Mouse (Mus musculus) forebrain, embryonic 16.5 days (tissue): Measurements from ENCODE around the gene Rdh16f1. TPM values are rescaled to one million over a fixed set of nuclear protein-coding genes. Genes with fewer than 3 reads are reported as not detected.
"Not testable (repeated sequence)": the region's sequence is repeated elsewhere in the genome, so short reads cannot be mapped to it uniquely, and the experiment has no call there.

Experiments used
- ATAC-seq: fragments of 200-750 bp; cut with Nextera tagmentation; 2 replicates; pipeline ENCODE4 v1.8.0; 2017; ENCODE audit warnings: mild to moderate bottlenecking, moderate library complexity
- H3K27ac ChIP-seq: fragments of 300-500 bp; sonication (generic); 2 replicates; pipeline ENCODE4 v1.5.1; 2014; ENCODE audit warnings: low read length, control low read depth
- H3K27me3 ChIP-seq: fragments of 300-500 bp; sonication (generic); replicated peaks from 2 replicates; pipeline ENCODE4 v1.6.1; 2014; ENCODE audit warnings: low read length; ENCODE audit not compliant: control insufficient read depth, insufficient read depth
- H3K36me3 ChIP-seq: fragments of 300-500 bp; sonication (generic); 2 replicates; pipeline ENCODE4 v1.6.1; 2014; ENCODE audit not compliant: control insufficient read depth, insufficient read depth
- H3K4me1 ChIP-seq: fragments of 300-500 bp; sonication (generic); replicated peaks from 2 replicates; pipeline ENCODE4 v1.6.1; 2014; ENCODE audit warnings: low read length; ENCODE audit not compliant: control insufficient read depth, insufficient read depth
- H3K4me2 ChIP-seq: fragments of 300-500 bp; sonication (generic); 2 replicates; pipeline ENCODE4 v1.6.1; 2014; ENCODE audit warnings: mild to moderate bottlenecking, low read length, control low read depth
- H3K4me3 ChIP-seq: fragments of 300-500 bp; sonication (generic); replicated peaks from 2 replicates; pipeline ENCODE4 v1.5.1; 2014; ENCODE audit warnings: mild to moderate bottlenecking, low read length, control low read depth
- H3K9ac ChIP-seq: fragments of 300-500 bp; sonication (generic); replicated peaks from 2 replicates; pipeline ENCODE4 v1.6.1; 2014; ENCODE audit warnings: low read depth, low read length, control low read depth
- H3K9me3 ChIP-seq: fragments of 300-500 bp; sonication (generic); 2 replicates; pipeline ENCODE4 v1.6.1; 2016; ENCODE audit warnings: low read length; ENCODE audit not compliant: control insufficient read depth
- WGBS: fragments of 180-500 bp; shearing (Covaris S2); extraction: QIAGEN DNeasy Blood & Tissue Kit; methylation state at CpG from one replicate; pipeline ENCODE4 v1.1.7; 2014; 5-methylcytosine and 5-hydroxymethylcytosine counted together
- polyA plus RNA-seq: library from polyadenylated mRNA; unstranded; fragments of >200 nt; fragmentation: Nextera tagmentation; extraction: Ambion mirVana; gene quantifications from 2 replicates; pipeline ENCODE4 v1.2.1, GENCODE M21; 2015

The Rdh16f1 gene
- polyA plus RNA-seq, 1 experiment from 2014 or later, result not detected

DNA sequence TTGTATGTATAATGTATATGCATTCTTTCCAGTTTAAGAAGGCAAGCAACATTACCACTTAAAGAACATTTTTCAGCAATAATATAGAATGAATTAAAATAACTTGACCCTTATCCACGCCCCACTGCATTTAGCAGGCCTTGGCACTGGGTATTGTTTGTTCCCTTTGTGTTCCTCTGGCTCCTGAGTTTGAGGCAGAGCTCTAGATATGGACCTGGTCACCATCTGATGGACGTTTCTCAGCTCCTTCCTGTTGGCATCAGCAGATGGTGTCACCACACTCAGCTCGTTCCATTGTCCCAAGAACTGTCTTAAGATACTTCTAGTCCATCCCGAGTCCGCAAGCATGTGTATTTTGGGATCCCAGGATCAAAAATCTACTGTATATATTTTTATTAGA is 42.6 kb downstream of the Rdh16f1 start:
- Histone ChIP-seq H3K9me3 (no peaks in the 10 kb centered on the region), H3K27me3 (no peaks in the 10 kb centered on the region), H3K27ac (no peak overlapping the region), H3K36me3 (no peaks in the 10 kb centered on the region), H3K9ac (no peak overlapping the region), H3K4me1 (no peaks in the 10 kb centered on the region), H3K4me2 (no peak overlapping the region), H3K4me3 (no peak overlapping the region)
- 80% methylated on average over 5 of the region's 5 CpGs for WGBS
- no peak for ATAC-seq

DNA sequence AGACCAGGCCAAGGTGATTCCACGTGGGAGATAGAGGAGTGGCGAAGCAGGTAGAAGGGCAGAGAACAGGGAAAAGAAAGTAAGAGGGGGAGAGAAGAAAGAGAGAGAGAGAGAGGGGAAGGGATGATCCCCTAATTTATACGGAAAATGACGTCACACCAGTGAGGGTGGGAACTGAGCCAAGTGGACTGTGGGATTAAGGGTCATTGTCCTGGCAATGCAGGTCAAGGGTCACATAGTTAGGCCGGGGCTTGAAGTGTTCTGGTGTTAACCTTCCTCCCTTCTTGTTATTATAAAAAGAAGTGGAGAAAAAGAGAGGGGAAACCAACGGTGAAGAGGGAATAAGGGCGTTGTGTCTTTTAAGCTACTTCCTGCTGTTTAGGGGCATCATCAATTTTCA is 44.8 kb downstream of the Rdh16f1 start:
- no peak for ATAC-seq
- WGBS, result 69% methylated on average over 7 of the region's 7 CpGs
- Histone ChIP-seq H3K36me3 (no peaks in the 10 kb centered on the region), H3K9ac (no peak overlapping the region), H3K27me3 (no peaks in the 10 kb centered on the region), H3K4me2 (no peak overlapping the region), H3K27ac (no peak overlapping the region), H3K4me1 (no peaks in the 10 kb centered on the region), H3K4me3 (no peak overlapping the region), H3K9me3 (no peaks in the 10 kb centered on the region)

- Histone ChIP-seq H3K4me1 (no peaks in the 10 kb centered on the region), H3K4me3 (no peak overlapping the region), H3K9ac (no peak overlapping the region), H3K27ac (no peak overlapping the region), H3K4me2 (no peak overlapping the region), H3K36me3 (no peaks in the 10 kb centered on the region), H3K27me3 (no peaks in the 10 kb centered on the region), H3K9me3 (no peaks in the 10 kb centered on the region)
- no peak for ATAC-seq
These were observed 56.3 kb downstream of the Rdh16f1 start for GRCm38 (mm10) chr10:127815888-127816287.

DNA sequence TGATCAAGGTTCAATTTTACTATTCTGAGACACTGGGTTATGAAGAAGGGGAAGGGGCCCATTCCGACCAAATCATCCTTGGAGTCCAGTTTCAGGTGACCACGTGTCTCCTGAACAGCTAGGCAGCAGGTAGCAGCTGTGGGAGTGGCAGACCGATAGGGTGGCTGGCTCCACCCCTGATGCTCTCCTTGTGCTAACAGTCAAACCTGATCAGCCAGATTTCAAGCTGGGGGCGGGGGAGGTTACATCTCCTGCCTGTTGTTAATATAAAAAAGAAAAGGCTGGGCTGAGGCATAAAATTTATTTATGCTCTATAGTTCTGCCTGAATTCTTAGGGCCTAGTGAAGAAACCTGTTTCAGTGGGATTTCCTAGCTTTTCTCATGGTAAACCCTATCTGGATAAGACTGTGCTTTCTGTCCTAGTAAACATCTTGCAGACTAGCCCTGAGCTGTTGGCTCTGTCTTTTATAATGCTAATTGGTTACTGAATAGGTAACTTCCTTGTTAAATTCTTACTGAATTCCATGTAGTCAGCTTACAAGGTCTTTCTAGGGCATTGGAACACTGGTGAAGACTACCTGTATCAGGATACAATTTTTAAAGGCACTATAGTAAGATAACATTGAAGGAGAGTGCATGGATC is 57.8 kb downstream of the Rdh16f1 start:
- not testable (repeated sequence) for H3K9me3 ChIP-seq, H3K4me1 ChIP-seq, H3K36me3 ChIP-seq, H3K27me3 ChIP-seq, ATAC-seq, H3K27ac ChIP-seq, H3K4me3 ChIP-seq, H3K4me2 ChIP-seq, H3K9ac ChIP-seq
- 82% methylated on average over 4 of the region's 4 CpGs for WGBS

DNA sequence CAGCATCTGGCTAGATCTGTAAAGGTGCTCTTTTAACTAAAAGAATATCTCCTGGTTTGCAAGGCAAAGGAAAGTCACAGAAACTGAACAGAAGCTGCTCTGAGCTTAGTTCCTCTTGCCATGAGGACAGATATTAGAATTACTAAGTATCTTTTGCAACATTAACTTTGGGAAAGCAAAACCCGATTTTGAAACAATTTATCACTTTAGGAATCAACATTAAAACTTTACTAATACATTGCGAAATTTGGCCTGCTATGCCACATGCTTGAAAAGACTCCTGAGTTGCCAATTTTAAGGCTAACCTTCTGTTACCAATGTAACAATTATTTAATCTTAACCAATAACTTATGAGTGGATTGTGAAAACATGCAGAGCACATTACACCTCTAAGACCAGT is 62.2 kb downstream of the Rdh16f1 start:
- H3K4me3 ChIP-seq, H3K27me3 ChIP-seq, H3K27ac ChIP-seq, H3K9me3 ChIP-seq, H3K4me2 ChIP-seq, H3K9ac ChIP-seq, ATAC-seq, H3K36me3 ChIP-seq, H3K4me1 ChIP-seq: not testable (repeated sequence)
- 92% methylated on average over 2 of the region's 2 CpGs for WGBS

DNA sequence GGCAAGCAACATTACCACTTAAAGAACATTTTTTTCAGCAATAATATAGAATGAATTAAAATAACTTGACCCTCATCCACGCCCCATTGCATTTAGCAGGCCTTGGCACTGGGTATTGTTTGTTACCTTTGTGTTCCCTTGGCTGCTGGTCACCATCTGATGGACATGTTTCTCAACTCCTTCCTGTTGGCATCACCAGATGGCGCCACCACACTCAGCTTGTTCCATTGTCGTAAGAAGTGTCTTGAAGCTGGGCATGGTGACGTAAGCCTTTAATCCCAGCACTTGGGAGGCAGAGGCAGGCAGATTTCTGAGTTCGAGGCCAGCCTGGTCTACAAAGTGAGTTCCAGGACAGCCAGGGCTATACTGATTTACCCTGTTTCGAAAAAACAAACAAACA is 65.8 kb downstream of the Rdh16f1 start:
- no peak for ATAC-seq
- WGBS, result 81% methylated on average over 6 of the region's 6 CpGs

DNA sequence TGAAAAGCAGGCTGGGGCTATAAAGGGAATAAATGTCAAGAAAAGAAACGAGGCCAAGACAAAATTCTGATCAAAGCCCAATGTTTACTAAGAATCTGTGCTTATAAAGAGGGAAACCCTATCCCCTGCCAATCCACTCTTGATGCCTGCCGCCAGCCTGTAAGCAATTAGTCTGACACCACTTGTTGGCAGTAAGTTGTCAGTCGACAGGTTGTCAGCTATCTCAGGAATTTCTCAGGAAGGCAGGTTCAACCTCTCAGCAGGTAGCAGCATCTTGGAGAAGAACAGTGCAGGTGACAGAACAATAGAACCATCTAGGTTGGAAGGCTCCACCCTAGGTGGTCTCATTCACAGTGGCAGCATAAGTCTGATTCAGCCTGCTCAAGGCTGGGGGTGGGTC is 69.5 kb downstream of the Rdh16f1 start:
- no peak overlapping the region for H3K27ac ChIP-seq
- peak; percentile 49 for ATAC-seq
- 41% methylated on average over 3 of the region's 3 CpGs for WGBS
- H3K9me3 ChIP-seq, result no peaks in the 10 kb centered on the region
- H3K4me1 ChIP-seq, result no peaks in the 10 kb centered on the region
- no peak overlapping the region for H3K9ac ChIP-seq
- H3K36me3 ChIP-seq, result no peaks in the 10 kb centered on the region
- no peaks in the 10 kb centered on the region for H3K27me3 ChIP-seq
- no peak overlapping the region for H3K4me2 ChIP-seq
- H3K4me3 ChIP-seq, result no peak overlapping the region

More for the DNA sequence above, 65.8 kb downstream of the Rdh16f1 start:
- Histone ChIP-seq H3K27ac (no peak overlapping the region), H3K27me3 (no peaks in the 10 kb centered on the region), H3K4me2 (no peak overlapping the region), H3K9ac (no peak overlapping the region), H3K9me3 (no peaks in the 10 kb centered on the region), H3K4me3 (no peak overlapping the region), H3K36me3 (no peaks in the 10 kb centered on the region), H3K4me1 (no peaks in the 10 kb centered on the region)

DNA sequence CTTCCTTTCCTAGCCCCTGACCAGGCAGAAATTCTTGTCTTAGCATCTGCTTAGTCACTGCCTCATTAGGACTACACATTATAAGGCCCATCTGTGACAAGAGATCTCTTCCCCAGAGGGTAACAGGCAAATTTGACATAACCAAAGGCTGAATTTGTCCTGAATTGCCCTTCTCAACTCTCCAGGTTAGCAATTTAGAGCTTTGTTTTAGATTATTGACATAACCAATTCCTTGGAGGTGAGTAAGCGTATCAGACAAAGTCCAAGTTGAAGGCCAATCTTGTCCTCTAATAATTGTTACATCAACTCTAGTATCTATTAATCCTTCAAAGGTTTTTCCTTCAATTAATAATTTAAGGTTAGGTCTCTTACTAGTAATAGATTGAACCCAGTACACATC is 74.6 kb downstream of the Rdh16f1 start:
- H3K27ac ChIP-seq, H3K4me1 ChIP-seq, ATAC-seq, H3K36me3 ChIP-seq, H3K4me3 ChIP-seq, H3K9me3 ChIP-seq, H3K4me2 ChIP-seq, H3K9ac ChIP-seq, H3K27me3 ChIP-seq: not testable (repeated sequence)
- WGBS, result 98% methylated on average over 1 of the region's 1 CpGs

GRCm38 (mm10) chr10:127835292-127835691 is 75.7 kb downstream of the Rdh16f1 start:
- Histone ChIP-seq H3K4me3 (no peak overlapping the region), H3K27ac (no peak overlapping the region), H3K4me2 (no peak overlapping the region), H3K9me3 (no peaks in the 10 kb centered on the region), H3K4me1 (no peaks in the 10 kb centered on the region), H3K27me3 (no peaks in the 10 kb centered on the region), H3K9ac (no peak overlapping the region), H3K36me3 (no peaks in the 10 kb centered on the region)
- ATAC-seq, result no peak
- WGBS, result 86% methylated on average over 5 of the region's 5 CpGs

DNA sequence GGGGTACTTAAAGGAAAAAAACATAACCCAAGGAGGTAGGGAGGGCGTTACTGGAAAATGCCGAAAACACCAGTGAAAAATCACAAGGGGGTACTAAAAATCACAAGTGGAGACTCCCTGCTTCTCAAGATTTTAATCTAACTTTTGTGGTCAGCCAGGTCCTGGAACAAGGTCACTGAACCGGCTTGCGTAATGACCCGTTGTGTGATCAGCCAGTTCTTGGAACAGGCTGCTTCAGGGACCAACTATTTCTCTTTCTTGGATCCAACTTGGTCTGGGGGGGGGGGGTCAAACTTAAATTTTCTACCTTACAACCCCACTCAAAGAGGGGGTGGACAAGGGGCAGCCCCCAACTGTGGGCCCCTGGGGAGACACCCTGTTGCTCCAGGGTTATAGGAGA is 78.2 kb downstream of the Rdh16f1 start:
- not testable (repeated sequence) for ATAC-seq, H3K27ac ChIP-seq, H3K36me3 ChIP-seq

More for the DNA sequence above, 78.2 kb downstream of the Rdh16f1 start:
- H3K4me1 ChIP-seq, H3K27me3 ChIP-seq, H3K4me2 ChIP-seq, H3K9me3 ChIP-seq, H3K9ac ChIP-seq, H3K4me3 ChIP-seq: not testable (repeated sequence)
- WGBS, result 94% methylated on average over 5 of the region's 5 CpGs
